Mouse (Mus musculus) testis, adult 2 months (tissue): Measurements from ENCODE around the gene Nvl.

Source experiments
- CTCF ChIP-seq: fragments of 200-500 bp; IDR thresholded peaks from 2 replicates; pipeline ENCODE4 v1.5.1; 2012; ENCODE audit warnings: low read depth, mild to moderate bottlenecking, inconsistent platforms, low read length, moderate library complexity; ENCODE audit not compliant: control insufficient read depth, insufficient read depth, insufficient replicate concordance
- POLR2A ChIP-seq: fragments of 200-500 bp; IDR thresholded peaks from 2 replicates; pipeline ENCODE4 v1.6.1; 2012; ENCODE audit warnings: low read depth, mild to moderate bottlenecking, inconsistent platforms, low read length, moderate library complexity; ENCODE audit not compliant: control insufficient read depth

- TF ChIP-seq CTCF: no peak
- no peak for TF ChIP-seq POLR2A
Observed at GRCm38 (mm10) chr1:181037623-181038022, 106.4 kb downstream of the Nvl start.
